Mouse (Mus musculus) midbrain, embryonic 11.5 days (tissue): ENCODE results near the gene Zbtb20. TPM values are rescaled to one million over a fixed set of nuclear protein-coding genes. Genes with fewer than 3 reads are reported as not detected.

Experiments
- ATAC-seq: fragments of 200-750 bp; cut with Nextera tagmentation; 2 replicates; pipeline ENCODE4 v1.8.0; 2017; ENCODE audit warnings: moderate TSS enrichment, moderate library complexity; ENCODE audit not compliant: low FRiP score
- DNase-seq: peaks from one replicate; pipeline ENCODE4 v3.0.0; 2015; ENCODE audit warnings: low spot score; ENCODE audit errors: missing footprints
- H3K27ac ChIP-seq: fragments of 300-500 bp; sonication (generic); 2 replicates; pipeline ENCODE4 v1.5.1; 2014; ENCODE audit warnings: low read depth, low read length
- H3K27me3 ChIP-seq: fragments of 300-500 bp; sonication (generic); 2 replicates; pipeline ENCODE4 v1.6.1; 2014; ENCODE audit warnings: mild to moderate bottlenecking, low read length, moderate library complexity, mixed read lengths; ENCODE audit not compliant: control insufficient read depth, insufficient read depth
- H3K36me3 ChIP-seq: fragments of 300-500 bp; sonication (generic); 2 replicates; pipeline ENCODE4 v1.6.1; 2014; ENCODE audit warnings: mild to moderate bottlenecking, low read length, moderate library complexity, mixed read lengths; ENCODE audit not compliant: control insufficient read depth, insufficient read depth
- H3K4me1 ChIP-seq: fragments of 300-500 bp; sonication (generic); 2 replicates; pipeline ENCODE4 v1.6.1; 2014; ENCODE audit warnings: low read length; ENCODE audit not compliant: control insufficient read depth, insufficient read depth
- H3K4me2 ChIP-seq: fragments of 300-500 bp; sonication (generic); 2 replicates; pipeline ENCODE4 v1.6.1; 2014; ENCODE audit warnings: mild to moderate bottlenecking, moderate library complexity
- H3K4me3 ChIP-seq: fragments of 300-500 bp; sonication (generic); 2 replicates; pipeline ENCODE4 v1.5.1; 2014; ENCODE audit warnings: low read depth, low read length
- H3K9ac ChIP-seq: fragments of 300-500 bp; sonication (generic); 2 replicates; pipeline ENCODE4 v1.6.1; 2014; ENCODE audit warnings: low read length
- H3K9me3 ChIP-seq: fragments of 300-500 bp; sonication (generic); 2 replicates; pipeline ENCODE4 v1.6.1; 2016; ENCODE audit warnings: low read length; ENCODE audit not compliant: control insufficient read depth
- WGBS: fragments of 180-500 bp; shearing (Covaris S2); extraction: QIAGEN DNeasy Blood & Tissue Kit; methylation state at CpG from one replicate; pipeline ENCODE4 v1.1.7; 2014; 5-methylcytosine and 5-hydroxymethylcytosine counted together
- polyA plus RNA-seq: library from polyadenylated mRNA; unstranded; fragments of >200 nt; fragmentation: Nextera tagmentation; extraction: Ambion mirVana; gene quantifications from 2 replicates; pipeline ENCODE4 v1.2.1, GENCODE M21; 2014

Gene Zbtb20
- polyA plus RNA-seq, 1 experiment from 2014 or later: 45.6 TPM

DNA sequence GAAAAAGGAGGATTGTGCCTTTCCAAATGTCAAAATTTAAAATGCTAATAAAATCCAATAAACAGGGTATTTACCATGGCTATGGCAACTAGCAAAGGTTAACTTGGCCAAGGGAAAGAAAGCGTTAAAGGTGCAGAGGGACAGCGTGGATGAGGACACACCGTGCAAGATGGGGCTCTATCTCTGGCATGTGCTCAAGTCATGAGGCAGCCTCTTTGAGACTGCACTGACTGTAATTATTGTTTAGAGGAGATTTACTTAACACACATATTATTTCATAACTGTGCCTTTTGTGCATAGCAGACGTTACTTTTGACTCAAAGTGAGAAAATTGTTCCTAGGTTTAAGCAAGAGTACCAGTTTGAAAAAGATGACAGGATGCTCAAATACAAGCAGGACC lies 554.3 kb downstream of the Zbtb20 start:
- Histone ChIP-seq H3K4me3 (no peak overlapping the region), H3K9ac (no peak overlapping the region), H3K9me3 (no peaks in the 10 kb centered on the region), H3K27me3 (no peaks in the 10 kb centered on the region), H3K36me3 (no peaks in the 10 kb centered on the region), H3K27ac (no peak overlapping the region), H3K4me1 (no peaks in the 10 kb centered on the region), H3K4me2 (no peak overlapping the region)
- no peak for ATAC-seq
- no peak for DNase-seq
- 92% methylated on average over 4 of the region's 4 CpGs for WGBS

DNA sequence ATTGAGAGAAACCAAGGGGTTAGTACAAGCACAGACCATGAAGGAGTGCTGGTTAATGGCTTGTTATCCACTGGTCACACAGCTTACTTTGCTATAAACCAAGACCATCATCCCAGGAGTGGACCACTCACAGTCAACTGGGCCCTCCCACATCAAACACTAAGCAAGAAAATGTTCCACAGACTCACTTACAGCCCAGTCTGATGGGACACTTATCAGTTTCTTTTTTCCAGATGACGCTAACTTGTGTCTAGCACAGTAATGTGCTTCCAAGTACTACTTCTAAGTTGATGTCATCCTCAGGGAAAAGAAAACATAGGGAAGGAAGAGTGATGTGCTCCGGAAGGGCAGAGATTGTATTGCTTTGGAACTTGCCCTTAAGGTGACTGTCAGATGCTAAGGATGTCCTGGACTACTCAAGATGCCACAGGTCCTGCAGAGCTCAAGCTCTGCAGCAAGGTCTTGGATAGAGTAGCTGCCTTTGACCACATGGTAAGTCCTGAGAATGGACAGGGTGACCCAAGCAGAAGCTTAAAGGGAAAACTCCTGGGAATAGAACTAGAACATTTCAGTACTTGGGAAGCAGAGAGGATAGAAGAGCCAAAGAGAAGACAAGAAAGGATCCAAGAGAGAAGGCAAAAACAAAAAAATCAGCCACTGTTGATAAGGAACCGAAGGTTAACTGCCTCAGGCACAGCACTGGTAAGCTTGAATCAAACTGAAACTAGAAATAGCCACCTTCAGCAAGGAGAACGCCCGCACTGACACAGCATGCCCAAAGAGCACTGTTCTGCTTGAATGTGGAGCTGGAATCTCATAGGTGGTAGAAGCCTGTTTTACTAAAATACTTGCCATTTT lies 556.1 kb downstream of the Zbtb20 start:
- no peaks in the 10 kb centered on the region for H3K36me3 ChIP-seq
- H3K9ac ChIP-seq: no peak overlapping the region
- no peak overlapping the region for H3K27ac ChIP-seq
- no peak for ATAC-seq
- no peaks in the 10 kb centered on the region for H3K9me3 ChIP-seq
- H3K27me3 ChIP-seq: no peaks in the 10 kb centered on the region
- H3K4me2 ChIP-seq: no peak overlapping the region
- no peaks in the 10 kb centered on the region for H3K4me1 ChIP-seq
- DNase-seq: no peak
- WGBS: 90% methylated on average over 5 of the region's 5 CpGs
- H3K4me3 ChIP-seq: no peak overlapping the region

DNA sequence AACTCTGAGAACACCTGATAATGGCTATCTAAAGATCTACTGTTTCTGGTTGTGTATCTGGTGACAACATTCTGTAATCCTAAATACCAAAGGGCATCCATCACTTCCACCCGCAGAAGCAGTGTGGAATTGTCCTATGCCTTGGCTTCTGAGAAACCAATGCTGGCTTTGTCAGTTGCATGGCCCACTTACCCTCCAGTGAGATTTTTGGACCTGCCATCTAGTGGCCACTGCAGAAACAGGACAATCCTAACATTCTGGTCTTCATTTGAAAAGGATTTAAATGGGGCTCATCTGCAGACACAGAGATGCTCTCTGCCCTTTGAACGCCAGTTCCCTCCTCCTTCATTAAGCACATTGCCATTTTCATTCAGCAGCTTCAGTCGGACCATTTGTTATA lies 559.3 kb downstream of the Zbtb20 start:
- no peak overlapping the region for H3K4me2 ChIP-seq
- DNase-seq: peak; percentile 88
- peak; percentile 65; the same call in 1 of the 2 replicates for ATAC-seq
- no peak overlapping the region for H3K27ac ChIP-seq
- no peaks in the 10 kb centered on the region for H3K9me3 ChIP-seq
- H3K36me3 ChIP-seq: no peaks in the 10 kb centered on the region
- no peaks in the 10 kb centered on the region for H3K27me3 ChIP-seq
- no peak overlapping the region for H3K9ac ChIP-seq
- WGBS: 50% methylated on average over 3 of the region's 3 CpGs
- H3K4me1 ChIP-seq: no peaks in the 10 kb centered on the region
- H3K4me3 ChIP-seq: no peak overlapping the region

DNA sequence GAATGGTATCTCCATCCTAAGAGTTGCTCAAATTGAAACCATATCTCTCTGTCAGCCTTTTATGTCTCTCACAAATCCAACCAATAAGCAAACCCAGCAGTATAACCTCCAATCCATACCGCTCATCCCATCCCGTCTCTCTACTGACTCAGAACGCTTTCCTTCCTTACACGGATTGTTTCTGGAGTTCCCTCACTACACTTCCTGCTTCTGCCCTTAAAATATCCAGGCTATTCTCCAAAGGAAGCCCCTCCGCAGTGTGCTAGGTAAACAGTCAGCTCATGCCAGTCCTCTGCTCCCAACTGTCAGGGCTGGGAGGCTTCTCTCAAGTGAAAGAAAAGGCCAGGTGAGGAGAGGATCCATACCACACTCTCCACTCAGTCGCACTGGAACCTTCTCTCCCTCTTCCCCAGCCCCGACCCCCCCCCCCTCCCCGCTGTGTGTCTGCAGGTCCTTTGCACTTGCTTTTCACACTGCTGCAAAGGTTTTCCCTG lies 563.2 kb downstream of the Zbtb20 start:
- Histone ChIP-seq H3K27me3 (no peaks in the 10 kb centered on the region), H3K4me2 (no peak overlapping the region), H3K27ac (no peak overlapping the region), H3K4me1 (peaks cover 4% of the 10 kb centered on the region; the same call in 1 of the 2 replicates), H3K4me3 (no peak overlapping the region), H3K36me3 (no peaks in the 10 kb centered on the region), H3K9me3 (no peaks in the 10 kb centered on the region), H3K9ac (no peak overlapping the region)
- no peak for ATAC-seq
- no peak for DNase-seq
- WGBS: 79% methylated on average over 7 of the region's 8 CpGs

DNA sequence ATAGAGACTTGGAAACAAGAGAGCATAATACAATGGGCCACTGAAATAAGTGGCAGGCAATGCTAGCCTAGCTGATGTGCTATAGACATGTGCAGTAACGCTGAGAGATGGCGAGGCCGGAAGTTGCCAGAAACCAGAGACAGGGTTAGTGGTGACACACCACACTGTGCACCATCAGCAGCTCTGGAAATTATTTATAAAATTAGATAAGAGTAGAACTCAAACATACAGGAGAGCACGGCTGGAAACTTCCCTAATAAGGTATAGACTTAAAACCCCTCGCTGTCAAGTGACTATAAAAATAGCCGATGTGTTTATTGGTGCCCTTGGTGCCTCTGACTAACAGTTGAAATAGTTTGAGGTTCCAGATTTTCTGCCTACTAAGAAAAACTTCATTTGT lies 565.7 kb downstream of the Zbtb20 start:
- DNase-seq: no peak
- WGBS: 93% methylated on average over 6 of the region's 6 CpGs
- Histone ChIP-seq H3K4me2 (no peak overlapping the region), H3K27me3 (no peaks in the 10 kb centered on the region), H3K4me1 (peaks cover 4% of the 10 kb centered on the region; the same call in 1 of the 2 replicates), H3K36me3 (no peaks in the 10 kb centered on the region), H3K4me3 (no peak overlapping the region), H3K9ac (no peak overlapping the region), H3K9me3 (no peaks in the 10 kb centered on the region), H3K27ac (no peak overlapping the region)
- ATAC-seq: no peak

DNA sequence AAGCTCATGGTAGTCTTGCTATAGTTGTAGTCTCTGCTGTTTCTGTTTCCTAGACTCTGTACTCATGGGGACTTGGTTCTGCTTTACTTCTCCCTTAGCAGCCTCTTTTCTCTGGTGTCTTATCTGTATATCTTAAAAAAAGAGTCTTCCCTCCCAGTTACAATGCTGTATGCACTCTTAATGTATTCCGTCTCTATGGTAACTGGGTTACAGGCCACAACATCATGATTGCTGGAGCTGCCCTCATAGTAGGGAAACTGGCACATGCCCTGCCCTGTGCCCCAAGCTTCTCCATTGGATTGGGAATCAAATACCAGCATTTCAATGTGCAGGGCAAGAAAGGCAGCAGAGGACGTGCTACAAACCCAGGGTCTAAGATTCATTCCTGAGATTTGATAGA lies 567.4 kb downstream of the Zbtb20 start:
- Histone ChIP-seq H3K9me3 (no peaks in the 10 kb centered on the region), H3K4me3 (no peak overlapping the region), H3K27ac (no peak overlapping the region), H3K4me2 (no peak overlapping the region), H3K27me3 (no peaks in the 10 kb centered on the region), H3K36me3 (no peaks in the 10 kb centered on the region), H3K9ac (no peak overlapping the region), H3K4me1 (peaks cover 4% of the 10 kb centered on the region; the same call in 1 of the 2 replicates)
- DNase-seq: no peak
- WGBS: 77% methylated on average over 2 of the region's 2 CpGs
- ATAC-seq: peak; percentile 63; the same call in 1 of the 2 replicates

DNA sequence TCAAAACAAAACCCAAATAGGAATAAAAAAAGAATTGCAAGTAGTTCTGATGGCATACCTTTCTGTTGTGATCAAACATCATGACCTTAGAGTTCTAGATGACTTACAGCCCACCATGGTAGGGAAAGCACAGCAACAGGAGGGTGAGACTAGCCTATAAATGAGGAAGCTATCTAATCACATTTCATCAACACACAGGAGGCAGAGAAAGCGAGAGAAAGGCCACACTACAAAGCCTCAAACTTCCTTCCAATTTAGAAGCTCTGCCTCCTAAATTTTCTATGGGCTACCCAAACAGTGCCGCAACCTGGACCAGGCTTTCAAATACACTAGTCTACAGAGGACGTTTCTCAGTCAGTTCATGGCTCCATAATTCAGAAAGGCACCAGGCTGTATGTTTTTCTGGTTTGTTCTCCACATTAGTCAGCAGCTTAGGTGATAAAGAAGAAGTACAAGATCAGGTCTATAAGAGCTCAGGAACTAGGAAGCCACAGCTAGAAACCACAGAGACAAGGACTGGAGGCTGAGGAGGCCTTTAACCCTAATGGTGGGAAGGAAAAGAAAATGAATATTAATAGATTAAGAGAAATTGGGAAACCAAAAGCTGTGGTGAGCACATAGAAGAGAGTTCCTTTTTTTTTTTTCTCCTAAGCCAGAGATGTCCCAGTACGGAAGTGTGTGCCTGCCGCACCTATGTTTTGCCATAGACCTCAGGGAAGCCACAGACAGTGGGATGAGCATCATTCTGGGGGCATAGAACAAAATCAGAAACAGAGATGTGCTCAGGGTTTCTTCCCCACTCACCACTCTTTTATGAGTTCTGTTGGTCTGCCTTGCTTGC lies 572.7 kb downstream of the Zbtb20 start:
- no peak overlapping the region for H3K9ac ChIP-seq
- no peaks in the 10 kb centered on the region for H3K9me3 ChIP-seq
- no peak for ATAC-seq
- no peaks in the 10 kb centered on the region for H3K36me3 ChIP-seq
- no peak overlapping the region for H3K27ac ChIP-seq
- no peaks in the 10 kb centered on the region for H3K27me3 ChIP-seq
- no peak overlapping the region for H3K4me2 ChIP-seq
- no peak for DNase-seq
- 92% methylated on average over 5 of the region's 5 CpGs for WGBS
- H3K4me1 ChIP-seq: peaks cover 1% of the 10 kb centered on the region; the same call in 1 of the 2 replicates
- no peak overlapping the region for H3K4me3 ChIP-seq

DNA sequence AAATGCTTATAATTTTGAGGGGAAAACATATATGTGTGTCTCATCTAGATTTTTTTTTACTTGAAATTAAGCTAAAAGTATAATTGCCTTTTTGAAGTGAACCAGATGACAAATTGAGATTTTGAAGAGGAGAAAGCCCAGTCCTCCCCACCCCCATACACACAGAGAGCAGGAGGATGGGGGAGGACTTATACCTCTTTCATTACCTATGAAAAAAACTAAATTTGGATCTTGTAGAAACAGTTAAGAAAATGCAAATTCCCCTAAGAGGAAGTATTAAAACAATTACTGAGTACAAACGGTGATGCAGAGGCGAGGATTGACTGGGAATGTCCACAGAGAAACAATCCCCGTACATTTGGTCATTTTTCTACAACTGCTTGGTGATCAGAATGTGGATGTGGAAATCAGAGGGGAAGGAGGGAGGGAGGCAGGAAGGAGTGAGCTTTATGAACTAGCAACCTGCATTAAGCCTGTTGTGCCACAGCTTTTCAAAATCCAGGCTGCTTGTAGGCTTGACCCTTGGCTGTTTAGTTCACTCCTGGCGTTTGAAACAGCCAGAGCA lies 578.8 kb downstream of the Zbtb20 start:
- Histone ChIP-seq H3K4me2 (no peak overlapping the region), H3K4me1 (no peaks in the 10 kb centered on the region), H3K9ac (no peak overlapping the region), H3K9me3 (no peaks in the 10 kb centered on the region), H3K27ac (no peak overlapping the region), H3K27me3 (no peaks in the 10 kb centered on the region), H3K36me3 (no peaks in the 10 kb centered on the region), H3K4me3 (no peak overlapping the region)
- DNase-seq: no peak
- 68% methylated on average over 4 of the region's 4 CpGs for whole genome bisulfite sequencing
- no peak for ATAC-seq
